Mouse (Mus musculus) forebrain, embryonic 10.5 days (tissue): ENCODE results near the gene Ndufs3. TPM values are rescaled to one million over a fixed set of nuclear protein-coding genes. Genes with fewer than 3 reads are reported as not detected.

Experiments used
- DNase-seq: peaks from one replicate; pipeline ENCODE4 v3.0.0-alpha.2; 2017; ENCODE audit warnings: low spot score; ENCODE audit errors: extremely low spot score
- H3K27ac ChIP-seq: fragments of 300-500 bp; sonication (generic); 2 replicates; pipeline ENCODE4 v1.5.1; 2016; ENCODE audit warnings: mild to moderate bottlenecking
- H3K27me3 ChIP-seq: fragments of 300-500 bp; sonication (generic); 2 replicates; pipeline ENCODE4 v1.6.1; 2016; ENCODE audit warnings: mild to moderate bottlenecking; ENCODE audit not compliant: poor library complexity, severe bottlenecking
- H3K36me3 ChIP-seq: fragments of 300-500 bp; sonication (generic); replicated peaks from 2 replicates; pipeline ENCODE4 v1.6.1; 2016; ENCODE audit warnings: mild to moderate bottlenecking, moderate library complexity
- H3K4me1 ChIP-seq: fragments of 300-500 bp; sonication (generic); 2 replicates; pipeline ENCODE4 v1.6.1; 2016
- H3K4me3 ChIP-seq: fragments of 300-500 bp; sonication (generic); 2 replicates; pipeline ENCODE4 v1.5.1; 2016; ENCODE audit warnings: mild to moderate bottlenecking, moderate library complexity
- H3K9me3 ChIP-seq: fragments of 300-500 bp; sonication (generic); 2 replicates; pipeline ENCODE4 v1.6.1; 2016; ENCODE audit warnings: mild to moderate bottlenecking, moderate library complexity
- WGBS: fragments of 180-500 bp; shearing (Covaris S2); methylation state at CpG from one replicate; pipeline ENCODE4 v1.1.7; 2016; 5-methylcytosine and 5-hydroxymethylcytosine counted together
- polyA plus RNA-seq: library from polyadenylated mRNA; unstranded; fragments of >200 nt; fragmentation: Nextera tagmentation; extraction: Ambion mirVana; gene quantifications from 2 replicates; pipeline ENCODE4 v1.2.1, GENCODE M21; 2016

The Ndufs3 gene
- polyA plus RNA-seq, result 201 and 203 TPM in 2 replicates

DNA sequence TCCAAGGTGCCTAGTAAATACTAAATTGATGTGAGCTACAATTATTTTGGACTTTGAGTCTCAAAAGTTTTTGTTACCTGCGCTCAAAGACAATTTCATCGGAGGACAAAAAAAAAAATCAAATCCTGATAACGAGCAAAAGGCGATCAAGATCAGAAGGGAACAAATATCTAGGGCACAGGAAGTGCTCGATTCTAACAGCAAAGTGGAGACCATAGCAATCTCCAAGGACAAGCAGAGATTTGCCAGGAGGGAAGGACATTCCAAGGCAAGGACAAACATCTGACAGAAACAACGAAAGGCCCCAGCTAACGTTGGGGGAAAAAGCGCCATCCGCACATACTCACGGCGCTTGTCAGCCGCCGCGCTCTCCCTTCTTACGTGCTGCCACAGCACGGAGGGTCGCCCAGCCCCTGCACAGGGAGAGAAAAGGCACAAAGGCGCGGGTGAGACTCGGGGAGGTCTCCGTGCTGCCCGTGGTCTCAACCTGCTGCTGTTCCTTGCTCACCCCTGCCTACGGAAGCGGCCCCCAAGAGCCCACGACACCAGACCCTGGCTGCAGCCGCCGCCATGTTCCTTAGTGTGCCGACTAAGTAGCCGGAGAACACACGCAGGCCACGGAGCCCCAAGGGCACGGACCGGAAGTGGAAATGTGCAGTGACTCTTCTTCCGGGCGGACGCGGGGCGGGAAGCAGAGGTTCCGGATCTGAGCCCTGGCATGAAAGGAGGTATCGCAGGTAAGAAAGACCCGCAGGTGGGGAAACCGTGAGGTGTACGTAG, at the start of gene Ndufs3, which contains the start of gene Kbtbd4:
Ndufs3 (minus strand) TSS at position 752 of the 780 bp plus-strand sequence.
Kbtbd4 (plus strand) TSS at position 665 of the 780 bp plus-strand sequence.
- peaks cover 38% of the 10 kb centered on the region for H3K4me1 ChIP-seq
- H3K27me3 ChIP-seq, result no peaks in the 10 kb centered on the region
- peaks cover 72% of the 10 kb centered on the region for H3K36me3 ChIP-seq
- H3K9me3 ChIP-seq, result no peaks in the 10 kb centered on the region
- under 1% methylated on average over 43 of the region's 43 CpGs for WGBS
- H3K27ac ChIP-seq, result peak within 1 kb of the TSS; percentile 98
- peak; percentile 94 for DNase-seq
- peak within 1 kb of the TSS; percentile 96 for H3K4me3 ChIP-seq

- DNase-seq, result no peak
- 94% methylated on average over 3 of the region's 3 CpGs for WGBS
- Histone ChIP-seq H3K9me3 (no peaks in the 10 kb centered on the region), H3K27me3 (no peaks in the 10 kb centered on the region), H3K4me1 (peaks cover 25% of the 10 kb centered on the region), H3K27ac (no peak overlapping the region), H3K36me3 (peaks cover 40% of the 10 kb centered on the region), H3K4me3 (no peak overlapping the region)
Measured at GRCm38 (mm10) chr2:90953461-90953860, 48.8 kb upstream of the Ndufs3 start.

DNA sequence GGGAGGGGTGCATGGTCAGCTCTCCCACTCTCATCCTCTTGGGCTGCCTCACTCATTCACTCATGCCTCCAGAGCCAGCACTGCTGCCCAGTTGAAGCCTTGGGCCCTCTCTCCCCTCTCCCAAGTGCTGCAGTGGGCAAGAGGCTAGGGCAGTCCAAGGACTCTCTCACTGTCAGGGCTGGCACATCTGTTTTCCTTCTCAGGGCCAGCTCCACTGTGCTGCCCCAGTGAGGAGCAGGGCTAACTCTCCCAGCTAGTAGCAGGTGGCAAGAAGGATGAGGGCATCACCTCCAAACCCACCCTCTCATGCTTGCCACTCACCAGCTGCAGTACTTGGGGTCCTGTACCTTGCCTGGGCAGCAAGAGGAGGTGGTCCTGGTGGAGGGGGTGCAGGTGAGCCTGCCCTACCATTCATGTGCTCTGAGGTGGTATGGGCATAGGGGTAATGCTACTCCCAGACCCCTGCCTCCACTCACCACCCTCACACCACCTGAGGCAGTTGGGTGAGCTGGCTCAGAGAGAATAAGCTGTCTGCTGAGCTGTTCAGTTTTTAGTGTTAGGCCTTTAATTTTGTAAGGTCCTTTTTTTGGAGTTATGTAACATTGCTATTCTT, 46.1 kb upstream of the Ndufs3 start:
- Histone ChIP-seq H3K36me3 (peaks cover 50% of the 10 kb centered on the region), H3K9me3 (no peaks in the 10 kb centered on the region), H3K27me3 (no peaks in the 10 kb centered on the region), H3K4me3 (no peak overlapping the region), H3K27ac (no peak overlapping the region), H3K4me1 (peaks cover 15% of the 10 kb centered on the region)
- no peak for DNase-seq

- H3K27ac ChIP-seq, result no peak overlapping the region
- no peaks in the 10 kb centered on the region for H3K9me3 ChIP-seq
- H3K4me3 ChIP-seq, result no peak overlapping the region
- peaks cover 50% of the 10 kb centered on the region for H3K36me3 ChIP-seq
- peaks cover 9% of the 10 kb centered on the region for H3K4me1 ChIP-seq
- 86% methylated on average over 5 of the region's 5 CpGs for WGBS
- no peaks in the 10 kb centered on the region for H3K27me3 ChIP-seq
- no peak for DNase-seq
Measured at GRCm38 (mm10) chr2:90950149-90950548, 45.5 kb upstream of the Ndufs3 start.

DNA sequence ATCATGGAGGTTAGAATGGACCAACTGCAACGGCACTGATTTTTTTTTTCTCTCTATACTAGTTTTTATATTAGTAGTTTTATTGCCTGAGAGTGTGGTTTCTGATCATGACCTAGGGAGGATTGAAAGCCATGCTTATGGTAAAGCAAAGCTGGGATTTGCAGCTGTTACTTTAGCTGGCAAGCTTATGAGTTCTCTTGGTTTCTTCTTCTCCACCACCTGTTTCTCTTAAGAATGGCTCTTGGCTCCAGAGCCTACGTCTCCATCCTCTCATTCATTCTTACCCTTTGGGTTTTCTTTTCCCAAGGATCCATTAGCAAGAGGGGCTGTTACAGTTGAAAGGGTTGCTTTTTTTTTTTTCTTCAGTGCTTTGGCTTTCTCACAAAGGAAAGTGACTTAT, 37.1 kb upstream of the Ndufs3 start:
- DNase-seq, result no peak
- no peaks in the 10 kb centered on the region for H3K27me3 ChIP-seq
- 65% methylated on average over 2 of the region's 2 CpGs for WGBS
- H3K4me1 ChIP-seq, result peaks cover 35% of the 10 kb centered on the region
- peak overlapping the region; percentile 74 for H3K4me3 ChIP-seq
- no peak overlapping the region for H3K27ac ChIP-seq
- peaks cover 24% of the 10 kb centered on the region for H3K36me3 ChIP-seq
- H3K9me3 ChIP-seq, result no peaks in the 10 kb centered on the region

- Histone ChIP-seq H3K4me1 (peaks cover 35% of the 10 kb centered on the region), H3K9me3 (no peaks in the 10 kb centered on the region)
Measured at GRCm38 (mm10) chr2:90940233-90941229, 35.9 kb upstream of the Ndufs3 start, which contains the start of gene Celf1. TSS of gene Celf1 (plus strand) at chr2:90940382.

DNA sequence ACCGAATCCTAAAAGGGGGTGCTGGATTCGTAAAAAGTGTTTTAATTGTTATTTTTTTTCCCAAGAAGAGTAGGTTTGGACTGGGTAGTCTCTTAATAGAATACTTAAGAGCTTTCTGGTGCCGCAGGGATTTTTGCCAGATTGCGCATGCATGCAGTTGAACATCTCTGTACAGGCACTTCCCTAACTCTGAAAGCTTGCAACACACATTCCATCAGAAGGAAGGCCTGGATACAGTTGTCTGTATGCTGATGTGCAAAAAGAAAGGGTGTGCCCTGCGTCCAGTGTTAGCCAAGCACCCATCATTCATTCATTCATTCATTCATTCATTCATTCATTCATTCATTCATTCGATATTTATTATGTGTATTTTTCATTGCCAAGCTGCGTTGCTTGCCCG, 35.1 kb upstream of the Ndufs3 start:
- Histone ChIP-seq H3K4me1 (peaks cover 35% of the 10 kb centered on the region), H3K4me3 (peak overlapping the region; percentile 74), H3K27ac (peak overlapping the region; percentile 98), H3K9me3 (no peaks in the 10 kb centered on the region), H3K36me3 (peaks cover 15% of the 10 kb centered on the region), H3K27me3 (no peaks in the 10 kb centered on the region)
- WGBS, result 58% methylated on average over 8 of the region's 8 CpGs
- no peak for DNase-seq

More at GRCm38 (mm10) chr2:90940233-90941229, 35.9 kb upstream of the Ndufs3 start, which contains the start of gene Celf1:
- no peaks in the 10 kb centered on the region for H3K27me3 ChIP-seq
- peaks cover 15% of the 10 kb centered on the region for H3K36me3 ChIP-seq
- peak within 1 kb of the TSS; percentile 98 for H3K27ac ChIP-seq
- peak within 1 kb of the TSS; percentile 74 for H3K4me3 ChIP-seq
- peak; percentile 85 for DNase-seq
- WGBS, result under 1% methylated on average over 97 of the region's 113 CpGs

DNA sequence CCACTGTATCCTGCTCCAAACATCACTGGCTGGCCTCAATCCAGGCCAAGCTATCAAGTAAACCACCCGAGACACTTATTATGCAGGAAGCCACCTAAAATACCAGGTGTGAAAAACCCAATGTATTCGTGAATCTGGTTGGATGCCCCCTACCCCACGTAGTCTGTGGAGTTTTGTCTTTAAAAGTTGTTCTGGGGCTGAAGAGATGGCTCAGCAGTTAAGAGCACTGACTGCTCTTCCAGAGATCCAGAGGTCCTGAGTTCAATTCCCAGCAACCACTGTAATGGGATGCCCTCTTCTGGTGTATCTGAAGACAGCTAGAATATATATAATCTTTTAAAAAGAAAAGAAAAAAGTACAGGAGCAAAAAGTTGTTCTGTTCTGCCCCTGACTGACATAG, 33.7 kb upstream of the Ndufs3 start:
- WGBS, result 82% methylated on average over 3 of the region's 3 CpGs

GRCm38 (mm10) chr2:90932273-90932672, 27.6 kb upstream of the Ndufs3 start:
- DNase-seq, result no peak
- no peaks in the 10 kb centered on the region for H3K36me3 ChIP-seq
- 78% methylated on average over 2 of the region's 2 CpGs for WGBS
- H3K27me3 ChIP-seq, result no peaks in the 10 kb centered on the region
- no peak overlapping the region for H3K27ac ChIP-seq
- no peaks in the 10 kb centered on the region for H3K9me3 ChIP-seq
- no peaks in the 10 kb centered on the region for H3K4me1 ChIP-seq
- no peak overlapping the region for H3K4me3 ChIP-seq

More for the DNA sequence above, 33.7 kb upstream of the Ndufs3 start:
- no peaks in the 10 kb centered on the region for H3K9me3 ChIP-seq
- no peak overlapping the region for H3K4me3 ChIP-seq
- H3K4me1 ChIP-seq, result peaks cover 31% of the 10 kb centered on the region
- peaks cover 9% of the 10 kb centered on the region for H3K36me3 ChIP-seq
- H3K27ac ChIP-seq, result no peak overlapping the region
- DNase-seq, result no peak
- H3K27me3 ChIP-seq, result no peaks in the 10 kb centered on the region

- H3K4me1 ChIP-seq, result no peaks in the 10 kb centered on the region
- no peaks in the 10 kb centered on the region for H3K27me3 ChIP-seq
- no peak for DNase-seq
- H3K36me3 ChIP-seq, result no peaks in the 10 kb centered on the region
- no peak overlapping the region for H3K27ac ChIP-seq
- WGBS, result 86% methylated on average over 8 of the region's 8 CpGs
- H3K9me3 ChIP-seq, result no peaks in the 10 kb centered on the region
- no peak overlapping the region for H3K4me3 ChIP-seq
Measured at GRCm38 (mm10) chr2:90931829-90932228, 27.2 kb upstream of the Ndufs3 start.

GRCm38 (mm10) chr2:90928566-90928965, 23.9 kb upstream of the Ndufs3 start:
- no peak overlapping the region for H3K4me3 ChIP-seq
- H3K9me3 ChIP-seq, result no peaks in the 10 kb centered on the region
- DNase-seq, result no peak
- no peak overlapping the region for H3K27ac ChIP-seq
- H3K36me3 ChIP-seq, result no peaks in the 10 kb centered on the region
- WGBS, result 90% methylated on average over 13 of the region's 13 CpGs
- H3K4me1 ChIP-seq, result no peaks in the 10 kb centered on the region
- H3K27me3 ChIP-seq, result no peaks in the 10 kb centered on the region

DNA sequence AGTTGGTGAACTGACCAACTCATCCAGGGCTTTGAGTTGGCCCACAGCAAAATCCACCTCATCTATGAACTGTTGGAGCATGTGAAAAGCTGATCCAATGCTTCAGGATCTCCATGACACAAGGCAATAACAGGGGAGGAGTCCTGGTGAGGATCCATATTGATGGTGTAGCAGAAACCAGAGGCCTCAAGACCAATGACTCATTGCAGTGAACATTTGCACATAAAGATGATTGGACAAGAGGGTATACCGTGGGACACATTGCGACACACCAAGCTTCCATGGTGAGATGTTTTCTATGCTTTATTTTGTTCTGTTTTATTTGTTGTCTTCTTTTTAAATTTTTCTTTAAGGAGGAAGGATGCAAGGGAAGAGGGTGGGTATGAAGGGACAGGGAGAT, 18.0 kb upstream of the Ndufs3 start:
- Histone ChIP-seq H3K27ac (no peak overlapping the region), H3K4me1 (peaks cover 10% of the 10 kb centered on the region)
- WGBS, result 95% methylated on average over 2 of the region's 2 CpGs

More for the DNA sequence above, 18.0 kb upstream of the Ndufs3 start:
- peaks cover 3% of the 10 kb centered on the region; the same call in 1 of the 2 replicates for H3K27me3 ChIP-seq
- no peaks in the 10 kb centered on the region for H3K36me3 ChIP-seq
- no peak overlapping the region for H3K4me3 ChIP-seq
- no peaks in the 10 kb centered on the region for H3K9me3 ChIP-seq
- no peak for DNase-seq
